Mouse (Mus musculus) stomach, embryonic 14.5 days (tissue): ENCODE data around the gene Prkcq. TPM values are rescaled to one million over a fixed set of nuclear protein-coding genes. Genes with fewer than 3 reads are reported as not detected.
"Not testable (repeated sequence)": the region's sequence is repeated elsewhere in the genome, so short reads cannot be mapped to it uniquely, and the experiment has no call there.

Source experiments
- ATAC-seq: fragments of 200-750 bp; cut with Nextera tagmentation; 2 replicates; pipeline ENCODE4 v1.8.0; 2017; ENCODE audit warnings: low read depth, moderate TSS enrichment; ENCODE audit not compliant: insufficient number of reproducible peaks, insufficient read depth, low FRiP score
- H3K27ac ChIP-seq: fragments of 300-500 bp; sonication (generic); 2 replicates; pipeline ENCODE4 v1.5.1; 2014; ENCODE audit warnings: mild to moderate bottlenecking, low read length, moderate library complexity, mixed read lengths
- H3K27me3 ChIP-seq: fragments of 300-500 bp; sonication (generic); 2 replicates; pipeline ENCODE4 v1.6.1; 2014; ENCODE audit warnings: low read length, control low read depth, mixed read lengths; ENCODE audit not compliant: control insufficient read depth, insufficient read depth
- H3K36me3 ChIP-seq: fragments of 300-500 bp; sonication (generic); 2 replicates; pipeline ENCODE4 v1.6.1; 2014; ENCODE audit warnings: mild to moderate bottlenecking, control low read depth, low read length, moderate library complexity, mixed read lengths; ENCODE audit not compliant: control insufficient read depth, insufficient read depth
- H3K4me1 ChIP-seq: fragments of 300-500 bp; sonication (generic); 2 replicates; pipeline ENCODE4 v1.6.1; 2014; ENCODE audit warnings: low read length, control low read depth, mixed read lengths; ENCODE audit not compliant: control insufficient read depth, insufficient read depth
- H3K4me2 ChIP-seq: fragments of 300-500 bp; sonication (generic); replicated peaks from 2 replicates; pipeline ENCODE4 v1.6.1; 2014; ENCODE audit warnings: low read depth, low read length, control low read depth
- H3K4me3 ChIP-seq: fragments of 300-500 bp; sonication (generic); 2 replicates; pipeline ENCODE4 v1.5.1; 2014; ENCODE audit warnings: low read depth, low read length, control low read depth
- H3K9ac ChIP-seq: fragments of 300-500 bp; sonication (generic); replicated peaks from 2 replicates; pipeline ENCODE4 v1.6.1; 2014; ENCODE audit warnings: low read depth, mild to moderate bottlenecking, control low read depth, low read length, moderate library complexity, mixed read lengths
- H3K9me3 ChIP-seq: fragments of 300-500 bp; sonication (generic); 2 replicates; pipeline ENCODE4 v1.6.1; 2016; ENCODE audit warnings: low read depth, low read length, control low read depth; ENCODE audit not compliant: control insufficient read depth
- WGBS: fragments of 180-500 bp; shearing (Covaris S2); extraction: QIAGEN DNeasy Blood & Tissue Kit; methylation state at CpG from one replicate; pipeline ENCODE4 v1.1.7; 2014; 5-methylcytosine and 5-hydroxymethylcytosine counted together
- polyA plus RNA-seq: library from polyadenylated mRNA; unstranded; fragments of >200 nt; fragmentation: Nextera tagmentation; extraction: Ambion mirVana; gene quantifications from 2 replicates; pipeline ENCODE4 v1.2.1, GENCODE M21; 2014

The Prkcq gene
- polyA plus RNA-seq, 1 experiment from 2014 or later, result 2.7 TPM

- H3K4me1 ChIP-seq, H3K9me3 ChIP-seq, H3K36me3 ChIP-seq, H3K27me3 ChIP-seq, H3K4me2 ChIP-seq, H3K27ac ChIP-seq, H3K4me3 ChIP-seq, H3K9ac ChIP-seq, ATAC-seq: not testable (repeated sequence)
- 87% methylated on average over 6 of the region's 6 CpGs for WGBS
Observed at GRCm38 (mm10) chr2:11346419-11346818, 174.5 kb downstream of the Prkcq start.

- no peak overlapping the region for H3K4me2 ChIP-seq
- H3K36me3 ChIP-seq, result no peaks in the 10 kb centered on the region
- H3K9me3 ChIP-seq, result no peaks in the 10 kb centered on the region; the same call in 1 of the 2 replicates
- H3K4me1 ChIP-seq, result no peaks in the 10 kb centered on the region
- H3K27me3 ChIP-seq, result no peaks in the 10 kb centered on the region
- 82% methylated on average over 3 of the region's 3 CpGs for WGBS
- H3K4me3 ChIP-seq, result no peak overlapping the region
- H3K27ac ChIP-seq, result no peak overlapping the region
- H3K9ac ChIP-seq, result no peak overlapping the region
- no peak for ATAC-seq
Observed at GRCm38 (mm10) chr2:11347791-11348190, 175.9 kb downstream of the Prkcq start.
